In the genomic region with DNA sequence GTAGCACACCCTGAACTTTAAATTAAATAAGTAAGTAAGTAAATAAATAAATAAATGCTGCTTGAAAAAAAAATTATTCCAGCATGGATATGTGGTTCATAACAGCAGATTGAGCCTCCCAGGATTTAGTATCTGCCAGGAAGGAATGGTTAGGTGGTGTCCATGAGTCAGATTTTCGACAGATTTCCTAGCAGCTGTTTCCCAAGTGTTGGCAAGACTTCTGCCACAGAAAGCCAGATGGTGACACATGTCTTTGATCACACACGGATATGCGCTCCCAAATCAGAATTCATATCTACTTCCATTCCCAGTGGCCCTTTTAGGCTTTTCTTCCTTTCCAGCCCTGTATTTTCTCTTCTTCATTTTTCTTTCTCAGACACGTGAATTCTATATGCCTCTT, we compare ENCODE assay signal across 11 mouse cellular contexts. TPM values are rescaled to one million over a fixed set of nuclear protein-coding genes. Genes with fewer than 3 reads are reported as not detected.
A peak's percentile ranks its signal among the peaks of the same experiment; 100 is the strongest.
DNase-seq lines count a peak whose midpoint lies in the region; ATAC-seq and TF ChIP-seq lines count a peak whose summit lies in the region.
"Had no signal": no experiment of that assay in that cellular context is flagged by ENCODE, and none has a peak within 500 bp of the region (broad histone marks: within the 10 kb centered on the region; RNA-seq: fewer than 3 reads in every experiment).

No protein-coding gene starts in this region.

- no peak for TF ChIP-seq POLR2A in limb, embryonic 14.5 days (IDR thresholded peaks at IDR 0.05; ENCODE audit: borderline replicate concordance, extremely low read depth, insufficient read depth, insufficient read length)

- DNase-seq in limb, embryonic 14.5 days (ENCODE audit: low spot score), result peak; percentile 38
- DNase-seq in limb, embryonic 10.5 days (ENCODE audit: low spot score), result no peak
- DNase-seq in adrenal gland, postnatal 36 days, result peak; percentile 30 to 41
- peak; percentile 24 to 47 for DNase-seq in gastrocnemius, adult 8-10 months (ENCODE audit: low spot score in 2 of 2)
- DNase-seq in left cerebral cortex, postnatal 25 days (ENCODE audit: low spot score in 2 of 2), result peak; percentile 71 to 94
- no peak for DNase-seq in retina, postnatal 1 day
- DNase-seq in spleen, postnatal 4 days (ENCODE audit: low spot score in 2 of 2), result no peak

- no peak for ATAC-seq in limb, embryonic 14.5 days (ENCODE audit: low FRiP score, low read depth)
- no peak for ATAC-seq in cerebellum, adult (ENCODE audit: insufficient number of reproducible peaks, low FRiP score, low TSS enrichment)
- ATAC-seq: intestine, postnatal 0 days had no signal

- H3K9ac ChIP-seq in limb, embryonic 14.5 days (ENCODE audit: low read depth, low read length, severe bottlenecking), result no peak overlapping the region
- H3K9ac ChIP-seq: embryonic facial prominence, embryonic 13.5 days had no signal

- H3K36me3 ChIP-seq in limb, embryonic 14.5 days (ENCODE audit: control insufficient read depth, insufficient read depth, low read length), result no peaks in the 10 kb centered on the region
- H3K36me3 ChIP-seq in limb, embryonic 10.5 days, result no peaks in the 10 kb centered on the region
- H3K36me3 ChIP-seq: embryonic facial prominence, embryonic 13.5 days had no signal

- no peak overlapping the region for H3K4me3 ChIP-seq in limb, embryonic 14.5 days (replicated peaks; ENCODE audit: low read length)
- H3K4me3 ChIP-seq in limb, embryonic 10.5 days, result no peak overlapping the region
- H3K4me3 ChIP-seq: embryonic facial prominence, embryonic 13.5 days; megakaryocyte, embryonic 14.5 days had no signal

- peaks cover 12% of the 10 kb centered on the region for H3K4me1 ChIP-seq in limb, embryonic 14.5 days (ENCODE audit: control insufficient read depth, insufficient read depth, low read length)
- peaks cover 26% of the 10 kb centered on the region for H3K4me1 ChIP-seq in limb, embryonic 10.5 days

- WGBS in limb, embryonic 14.5 days, result 30% methylated on average over 4 of the region's 4 CpGs
- 73% methylated on average over 4 of the region's 4 CpGs for WGBS in limb, embryonic 10.5 days

- no peak overlapping the region for H3K4me2 ChIP-seq in limb, embryonic 14.5 days (replicated peaks; ENCODE audit: low read depth, low read length, severe bottlenecking)
- H3K4me2 ChIP-seq: embryonic facial prominence, embryonic 13.5 days had no signal

- no peaks in the 10 kb centered on the region for H3K9me3 ChIP-seq in limb, embryonic 14.5 days (ENCODE audit: control insufficient read depth, low read length)
- no peaks in the 10 kb centered on the region for H3K9me3 ChIP-seq in limb, embryonic 10.5 days (replicated peaks)
- H3K9me3 ChIP-seq: embryonic facial prominence, embryonic 13.5 days; megakaryocyte, embryonic 14.5 days had no signal

- intact Hi-C loops in left cerebral cortex, postnatal 25 days (cut with DNase I), result no loop called here

- no peaks in the 10 kb centered on the region for H3K27me3 ChIP-seq in limb, embryonic 14.5 days (ENCODE audit: control insufficient read depth, insufficient read depth, low read length)
- no peaks in the 10 kb centered on the region for H3K27me3 ChIP-seq in limb, embryonic 10.5 days (ENCODE audit: low read depth, poor library complexity, severe bottlenecking)
- H3K27me3 ChIP-seq: embryonic facial prominence, embryonic 13.5 days; megakaryocyte, embryonic 14.5 days had no signal

- no peak overlapping the region for H3K27ac ChIP-seq in limb, embryonic 14.5 days (replicated peaks; ENCODE audit: low read depth, low read length)
- no peak overlapping the region for H3K27ac ChIP-seq in limb, embryonic 10.5 days
- H3K27ac ChIP-seq: embryonic facial prominence, embryonic 13.5 days had no signal

RNA-seq across cellular contexts. Expression of gene Slc16a1, which starts 28.5 kb away (rescaled TPM):
- 22.3 and 23.3 TPM in 2 replicates for polyA plus RNA-seq in limb, embryonic 14.5 days (2012; rRNA removed)
- polyA plus RNA-seq in limb, embryonic 14.5 days (2014; fragmentation: Nextera tagmentation; extraction: Ambion mirVana), result 45.1 and 46.6 TPM in 2 replicates
- 53.5 and 59.6 TPM in 2 replicates for polyA plus RNA-seq in limb, embryonic 10.5 days (2016; fragmentation: Nextera tagmentation; extraction: Ambion mirVana)
- total RNA-seq in adrenal gland, postnatal 36 days (2021), result 10 to 100 TPM; 34.4 to 62.7 TPM
- total RNA-seq in gastrocnemius, adult 8-10 months (2022), result 10 to 100 TPM; 22.5 to 27.1 (median 24.3) TPM
- total RNA-seq in left cerebral cortex, postnatal 25 days (2021), result 10 to 100 TPM; 23.0 to 23.2 TPM

Comparison
In these comparisons a context has a peak if more than half of its experiments do, and no peak if none do; other contexts are left out.
1. DNase-seq: peak in limb, embryonic 14.5 days (single experiment), adrenal gland, postnatal 36 days (2 of 2), gastrocnemius, adult 8-10 months (2 of 2) and left cerebral cortex, postnatal 25 days (2 of 2); none in limb, embryonic 10.5 days (single experiment), retina, postnatal 1 day (single experiment) and spleen, postnatal 4 days (0 of 2).